Mouse (Mus musculus): ENCODE measurements around the gene Mdk. TPM values are rescaled to one million over a fixed set of nuclear protein-coding genes. Genes with fewer than 3 reads are reported as not detected.

Mdk gene
- polyA plus RNA-seq (2014; fragmentation: Nextera tagmentation; extraction: Ambion mirVana), result 1,095 and 1,130 TPM in 2 replicates

DNA sequence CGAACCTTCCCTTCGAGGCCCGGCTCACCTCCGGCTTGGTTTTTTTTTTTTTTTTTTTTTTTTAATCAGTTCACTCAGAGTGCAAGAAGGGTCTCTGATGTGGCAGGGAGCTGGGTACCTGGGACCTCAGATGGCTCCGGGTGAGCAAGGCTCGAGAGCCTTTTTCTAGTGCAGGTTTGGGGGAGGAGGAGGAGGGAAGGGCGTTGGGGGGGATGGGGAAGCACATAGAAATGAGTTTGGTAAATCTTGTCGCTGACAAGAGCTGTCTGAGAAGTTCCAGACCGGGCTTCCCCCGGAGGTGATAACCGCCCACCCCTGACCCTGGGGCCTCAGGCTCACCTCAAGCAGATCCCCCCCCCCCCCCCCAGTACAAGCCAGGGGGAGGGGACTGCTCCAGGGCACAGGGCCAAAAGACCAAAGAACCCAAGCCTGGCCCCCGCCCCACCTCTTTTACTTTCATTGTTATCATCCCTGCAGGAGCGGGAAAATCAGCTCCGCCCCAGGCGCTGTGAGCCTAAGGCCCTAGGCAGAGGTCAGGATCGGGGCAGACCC, at the start of gene Mdk:
TSS of gene Mdk (minus strand) at position 138 of the 552 bp plus-strand sequence.
- 1% methylated on average over 16 of the region's 16 CpGs for WGBS
- Histone ChIP-seq H3K9ac (ENCODE audit: low read length) (peak within 1 kb of the TSS; percentile 99), H3K4me1 (replicated peaks; ENCODE audit: control insufficient read depth, insufficient read depth, low read length) (peaks cover 22% of the 10 kb centered on the region), H3K27me3 (ENCODE audit: control insufficient read depth, insufficient read depth, low read length) (no peaks in the 10 kb centered on the region), H3K9me3 (ENCODE audit: control insufficient read depth, low read length) (no peaks in the 10 kb centered on the region), H3K36me3 (ENCODE audit: control insufficient read depth, insufficient read depth, low read length) (no peaks in the 10 kb centered on the region), H3K27ac (ENCODE audit: low read depth, low read length) (peak within 1 kb of the TSS; percentile 97), H3K4me2 (ENCODE audit: low read depth, low read length, severe bottlenecking) (peak within 1 kb of the TSS; percentile 89), H3K4me3 (ENCODE audit: low read depth, low read length) (peak within 1 kb of the TSS; percentile 81)
- DNase-seq (ENCODE audit: low spot score) (peak; percentile 84), ATAC-seq (replicated peaks; ENCODE audit: low FRiP score) (peak; percentile 16)

DNA sequence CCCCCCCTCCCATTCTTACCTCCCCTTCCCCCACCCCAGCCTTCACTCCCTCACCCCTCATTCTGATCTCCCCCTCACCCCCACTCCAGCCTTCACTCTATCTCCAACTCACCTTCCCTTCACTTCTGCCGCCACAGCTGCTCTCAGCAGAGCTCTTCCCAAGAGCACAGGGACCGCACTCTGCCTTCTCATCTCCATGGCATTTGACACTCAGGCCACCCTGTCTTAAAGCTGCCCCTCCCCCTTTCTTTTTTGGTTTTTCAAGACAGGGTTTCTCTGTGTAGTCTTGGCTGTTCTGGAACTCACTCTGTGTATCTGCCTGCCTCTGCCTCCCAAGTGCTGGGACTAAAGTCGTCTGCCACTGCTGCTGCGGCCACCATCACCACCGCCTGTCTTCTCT, 48.7 kb upstream of the Mdk start:
- peaks cover 14% of the 10 kb centered on the region for H3K27me3 ChIP-seq (ENCODE audit: control insufficient read depth, insufficient read depth, low read length)
- no peak overlapping the region for H3K9ac ChIP-seq (ENCODE audit: low read length)
- no peak overlapping the region for H3K4me2 ChIP-seq (ENCODE audit: low read depth, low read length, severe bottlenecking)
- no peaks in the 10 kb centered on the region for H3K36me3 ChIP-seq (ENCODE audit: control insufficient read depth, insufficient read depth, low read length)
- H3K4me1 ChIP-seq (replicated peaks; ENCODE audit: control insufficient read depth, insufficient read depth, low read length), result peaks cover 17% of the 10 kb centered on the region
- H3K9me3 ChIP-seq (ENCODE audit: control insufficient read depth, low read length), result no peaks in the 10 kb centered on the region
- WGBS, result 55% methylated on average over 5 of the region's 5 CpGs
- ATAC-seq (replicated peaks; ENCODE audit: low FRiP score) (no peak), DNase-seq (ENCODE audit: low spot score) (no peak)
- no peak overlapping the region for H3K27ac ChIP-seq (ENCODE audit: low read depth, low read length)
- no peak overlapping the region for H3K4me3 ChIP-seq (ENCODE audit: low read depth, low read length)

DNA sequence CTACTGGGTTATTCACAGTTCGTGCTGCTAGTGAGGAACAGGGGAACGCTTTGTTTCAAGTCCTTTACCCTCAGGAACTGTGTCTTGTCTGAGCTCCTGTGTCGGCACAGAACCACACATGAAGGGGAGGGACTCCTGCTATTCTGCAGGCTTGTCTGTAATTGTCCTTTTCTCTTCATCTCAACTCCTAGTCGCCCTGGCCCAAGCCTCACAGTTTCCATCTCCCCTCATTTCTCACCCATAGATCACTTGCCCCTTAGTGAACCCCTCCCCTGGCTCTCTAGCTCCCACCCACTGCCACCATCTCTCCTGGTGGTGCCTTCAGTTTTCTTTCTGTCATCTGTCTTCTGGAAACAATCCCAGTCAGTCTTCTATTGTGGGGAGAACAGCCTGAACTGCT, 48.1 kb upstream of the Mdk start:
- 22% methylated on average over 4 of the region's 4 CpGs for WGBS
- ATAC-seq (replicated peaks; ENCODE audit: low FRiP score) (no peak), DNase-seq (ENCODE audit: low spot score) (no peak)
- Histone ChIP-seq H3K9ac (ENCODE audit: low read length) (no peak overlapping the region), H3K4me1 (replicated peaks; ENCODE audit: control insufficient read depth, insufficient read depth, low read length) (peaks cover 15% of the 10 kb centered on the region), H3K27ac (ENCODE audit: low read depth, low read length) (no peak overlapping the region), H3K9me3 (ENCODE audit: control insufficient read depth, low read length) (no peaks in the 10 kb centered on the region), H3K36me3 (ENCODE audit: control insufficient read depth, insufficient read depth, low read length) (no peaks in the 10 kb centered on the region), H3K4me2 (ENCODE audit: low read depth, low read length, severe bottlenecking) (no peak overlapping the region), H3K4me3 (ENCODE audit: low read depth, low read length) (no peak overlapping the region), H3K27me3 (ENCODE audit: control insufficient read depth, insufficient read depth, low read length) (peaks cover 19% of the 10 kb centered on the region)

DNA sequence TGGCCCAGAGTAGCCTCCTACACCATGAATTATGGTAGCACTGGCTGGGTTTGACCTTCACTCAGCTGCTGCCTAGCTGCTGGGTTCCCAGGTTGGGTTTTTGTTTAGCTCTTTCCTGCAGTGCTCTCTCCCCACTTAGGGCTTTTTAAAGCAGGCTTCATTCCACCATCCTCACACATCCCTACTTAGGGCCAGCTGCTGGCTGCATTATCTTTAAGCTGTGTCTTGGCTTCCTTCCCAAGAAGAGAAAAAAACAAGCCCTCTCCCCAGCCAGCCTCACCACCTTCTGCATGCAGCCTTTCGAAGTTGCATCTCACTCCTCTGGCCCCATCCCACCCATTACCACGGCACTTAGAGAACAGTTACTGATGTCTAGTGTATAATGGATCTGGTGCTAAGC, 46.5 kb upstream of the Mdk start:
- H3K27me3 ChIP-seq (ENCODE audit: control insufficient read depth, insufficient read depth, low read length), result peaks cover 30% of the 10 kb centered on the region
- 30% methylated on average over 2 of the region's 2 CpGs for WGBS

DNA sequence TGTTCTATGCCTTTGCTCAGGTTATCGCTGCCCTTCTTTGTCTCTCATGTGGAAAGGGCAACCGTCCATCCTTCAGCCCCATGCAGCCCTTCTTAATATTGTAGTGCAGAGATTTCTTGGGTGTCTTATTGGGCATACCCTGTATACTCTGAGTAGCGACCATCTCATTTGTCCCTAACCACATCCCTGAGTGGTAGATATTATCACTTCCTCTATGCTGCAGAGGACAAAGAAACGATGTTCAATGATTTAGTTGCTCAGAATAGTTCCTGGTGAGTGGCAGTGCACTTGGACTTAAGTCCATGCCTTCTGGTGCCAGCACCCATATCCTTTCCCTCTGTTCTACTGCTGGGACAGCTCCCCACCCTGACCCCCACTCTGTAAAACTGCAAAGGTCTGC, 45.9 kb upstream of the Mdk start:
- Histone ChIP-seq H3K4me2 (ENCODE audit: low read depth, low read length, severe bottlenecking) (no peak overlapping the region), H3K4me1 (replicated peaks; ENCODE audit: control insufficient read depth, insufficient read depth, low read length) (peaks cover 8% of the 10 kb centered on the region; the same call in 1 of the 2 replicates), H3K9me3 (ENCODE audit: control insufficient read depth, low read length) (no peaks in the 10 kb centered on the region), H3K27me3 (ENCODE audit: control insufficient read depth, insufficient read depth, low read length) (peaks cover 30% of the 10 kb centered on the region), H3K4me3 (ENCODE audit: low read depth, low read length) (no peak overlapping the region), H3K27ac (ENCODE audit: low read depth, low read length) (no peak overlapping the region), H3K9ac (ENCODE audit: low read length) (no peak overlapping the region), H3K36me3 (ENCODE audit: control insufficient read depth, insufficient read depth, low read length) (no peaks in the 10 kb centered on the region)
- no peak for DNase-seq (ENCODE audit: low spot score)
- 80% methylated on average over 4 of the region's 4 CpGs for WGBS
- no peak for ATAC-seq (replicated peaks; ENCODE audit: low FRiP score)

More for the DNA sequence above, 46.5 kb upstream of the Mdk start:
- Histone ChIP-seq H3K4me1 (replicated peaks; ENCODE audit: control insufficient read depth, insufficient read depth, low read length) (peaks cover 8% of the 10 kb centered on the region; the same call in 1 of the 2 replicates), H3K9ac (ENCODE audit: low read length) (no peak overlapping the region), H3K9me3 (ENCODE audit: control insufficient read depth, low read length) (no peaks in the 10 kb centered on the region), H3K36me3 (ENCODE audit: control insufficient read depth, insufficient read depth, low read length) (no peaks in the 10 kb centered on the region), H3K4me3 (ENCODE audit: low read depth, low read length) (no peak overlapping the region), H3K4me2 (ENCODE audit: low read depth, low read length, severe bottlenecking) (no peak overlapping the region), H3K27ac (ENCODE audit: low read depth, low read length) (no peak overlapping the region)
- ATAC-seq (replicated peaks; ENCODE audit: low FRiP score) (no peak), DNase-seq (ENCODE audit: low spot score) (no peak)

DNA sequence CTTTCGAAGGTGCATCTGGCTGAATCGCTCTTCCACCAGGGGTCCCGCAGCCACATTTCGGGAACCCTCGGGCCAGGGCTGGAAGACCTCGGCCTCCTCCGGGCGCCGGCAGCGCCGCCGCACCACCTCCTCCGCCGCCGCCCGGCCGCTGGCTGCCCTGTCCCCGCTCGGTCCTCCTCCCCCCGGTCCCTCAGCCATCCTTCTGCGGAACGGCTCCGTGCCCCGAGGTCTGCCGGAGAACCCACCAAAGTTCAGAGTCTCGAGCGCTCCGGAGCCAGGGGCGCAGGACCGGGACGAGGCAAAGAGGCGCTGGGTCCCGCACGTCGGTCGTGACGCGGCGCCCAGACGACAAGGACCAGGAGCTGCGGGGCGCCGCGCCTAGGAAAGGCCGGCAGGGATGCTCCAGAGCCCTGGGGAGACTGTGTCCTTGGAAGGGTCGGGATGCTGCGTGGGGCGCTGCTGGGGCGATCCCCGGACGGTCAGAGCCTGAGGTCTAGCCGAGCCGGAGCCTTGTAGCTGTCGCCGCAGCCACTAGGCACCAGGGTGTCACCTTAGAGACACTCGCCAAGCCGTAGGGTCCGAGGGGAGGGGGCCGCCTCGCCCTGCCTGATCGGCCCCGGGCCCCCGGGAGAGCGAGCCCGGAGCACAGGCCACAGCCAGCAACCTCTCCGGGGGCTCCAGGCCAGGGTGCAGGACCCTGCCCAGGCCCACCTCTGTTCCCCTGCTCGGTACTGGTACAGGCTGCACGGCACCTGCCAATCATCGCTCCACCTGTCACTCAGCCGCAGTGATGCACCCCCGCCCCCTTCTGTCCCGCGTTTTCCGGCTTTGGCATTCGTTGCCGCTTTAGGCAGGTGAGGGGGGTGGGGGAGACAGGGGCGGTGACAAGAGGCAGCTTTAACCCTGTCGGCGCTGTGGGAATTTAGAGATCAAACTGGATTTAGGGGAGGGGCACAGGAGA, 43.8 kb upstream of the Mdk start, which contains the start of gene Dgkz:
TSS of gene Dgkz (minus strand) at position 284 of the 961 bp plus-strand sequence.
- peaks cover 31% of the 10 kb centered on the region for H3K27me3 ChIP-seq (ENCODE audit: control insufficient read depth, insufficient read depth, low read length)
- H3K9ac ChIP-seq (ENCODE audit: low read length), result peak within 1 kb of the TSS; percentile 49
- peak within 1 kb of the TSS; percentile 35 for H3K4me3 ChIP-seq (ENCODE audit: low read depth, low read length)
- WGBS, result 1% methylated on average over 78 of the region's 79 CpGs
- peak; percentile 55 for ATAC-seq (replicated peaks; ENCODE audit: low FRiP score)
- no peak within 1 kb of the TSS for H3K27ac ChIP-seq (ENCODE audit: low read depth, low read length)
- DNase-seq (ENCODE audit: low spot score), result peak; percentile 63
- peak within 1 kb of the TSS; percentile 64 for H3K4me2 ChIP-seq (ENCODE audit: low read depth, low read length, severe bottlenecking)
- H3K4me1 ChIP-seq (replicated peaks; ENCODE audit: control insufficient read depth, insufficient read depth, low read length), result peaks cover 14% of the 10 kb centered on the region
- no peaks in the 10 kb centered on the region for H3K36me3 ChIP-seq (ENCODE audit: control insufficient read depth, insufficient read depth, low read length)
- no peaks in the 10 kb centered on the region for H3K9me3 ChIP-seq (ENCODE audit: control insufficient read depth, low read length)

DNA sequence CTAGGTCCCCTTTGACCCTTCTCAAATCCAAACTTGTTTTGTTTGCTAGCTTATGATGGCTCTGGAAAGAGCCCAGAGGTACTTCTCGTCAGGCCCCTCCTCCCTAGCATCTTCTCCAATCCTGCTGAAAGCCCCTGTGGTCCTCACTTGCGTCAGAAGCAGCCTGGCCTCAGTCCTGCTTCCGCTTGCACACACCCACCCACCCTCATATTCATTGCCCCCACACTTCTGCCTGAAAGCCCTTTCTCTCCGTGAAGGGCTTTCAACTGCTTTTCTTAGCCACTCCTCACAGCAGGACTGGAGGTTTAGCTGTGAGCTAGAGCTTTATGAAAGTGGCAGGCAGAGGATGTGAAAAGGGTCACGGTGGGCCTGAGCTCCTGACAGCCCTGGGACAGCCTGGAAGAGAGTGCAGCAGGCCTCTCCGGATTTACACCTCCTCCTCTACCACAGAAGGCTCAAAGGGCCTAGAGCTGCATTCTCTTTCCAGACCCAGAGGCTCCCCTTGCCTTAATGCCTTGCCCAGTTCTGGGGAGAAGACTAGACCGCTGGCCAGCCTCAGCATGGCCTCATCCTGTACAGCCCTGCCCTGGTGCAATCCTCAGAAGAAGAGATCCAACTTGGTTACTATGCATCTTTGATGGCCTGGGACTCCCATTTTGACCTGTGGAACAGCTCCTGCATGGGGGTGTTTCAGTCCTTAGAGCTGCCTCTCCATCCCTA, 41.5 kb upstream of the Mdk start:
- no peaks in the 10 kb centered on the region for H3K9me3 ChIP-seq (ENCODE audit: control insufficient read depth, low read length)
- peaks cover 31% of the 10 kb centered on the region for H3K27me3 ChIP-seq (ENCODE audit: control insufficient read depth, insufficient read depth, low read length)
- 19% methylated on average over 7 of the region's 7 CpGs for WGBS
- H3K9ac ChIP-seq (ENCODE audit: low read length), result no peak overlapping the region
- peaks cover 11% of the 10 kb centered on the region for H3K4me1 ChIP-seq (replicated peaks; ENCODE audit: control insufficient read depth, insufficient read depth, low read length)
- H3K27ac ChIP-seq (ENCODE audit: low read depth, low read length), result no peak overlapping the region
- H3K4me3 ChIP-seq (ENCODE audit: low read depth, low read length), result no peak overlapping the region
- ATAC-seq (replicated peaks; ENCODE audit: low FRiP score) (no peak), DNase-seq (ENCODE audit: low spot score) (no peak)
- no peak overlapping the region for H3K4me2 ChIP-seq (ENCODE audit: low read depth, low read length, severe bottlenecking)
- no peaks in the 10 kb centered on the region for H3K36me3 ChIP-seq (ENCODE audit: control insufficient read depth, insufficient read depth, low read length)

DNA sequence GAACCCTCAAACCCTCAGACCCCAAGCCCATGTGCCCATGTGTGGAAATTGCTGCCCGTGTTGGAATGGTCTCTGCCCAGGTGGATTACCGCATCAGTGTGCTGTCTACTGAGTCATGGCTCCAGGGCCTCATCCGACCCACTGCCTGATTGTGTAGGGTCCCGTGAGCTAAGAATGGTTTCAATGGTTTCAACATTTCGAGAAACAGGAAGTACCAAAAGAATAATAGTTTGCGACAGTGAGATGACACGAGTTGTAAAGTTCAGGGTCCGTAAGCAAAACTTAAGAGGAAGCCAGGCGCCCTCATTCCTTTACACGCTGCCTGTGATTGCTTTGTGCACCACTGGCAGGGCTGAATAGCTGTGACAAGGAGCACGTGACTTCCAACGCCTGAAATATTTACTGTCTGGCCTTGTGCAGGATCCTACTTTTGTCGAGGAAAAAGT, 40.0 kb upstream of the Mdk start:
- no peak overlapping the region for H3K4me3 ChIP-seq (ENCODE audit: low read depth, low read length)
- no peak overlapping the region for H3K27ac ChIP-seq (ENCODE audit: low read depth, low read length)
- H3K9ac ChIP-seq (ENCODE audit: low read length), result no peak overlapping the region
- WGBS, result 46% methylated on average over 13 of the region's 13 CpGs
- H3K4me1 ChIP-seq (replicated peaks; ENCODE audit: control insufficient read depth, insufficient read depth, low read length), result peaks cover 11% of the 10 kb centered on the region
- H3K4me2 ChIP-seq (ENCODE audit: low read depth, low read length, severe bottlenecking), result no peak overlapping the region
- ATAC-seq (replicated peaks; ENCODE audit: low FRiP score), result 0 out of 2 replicates have a peak, but pooled peaks have one; percentile 2
- no peak for DNase-seq (ENCODE audit: low spot score)
- H3K36me3 ChIP-seq (ENCODE audit: control insufficient read depth, insufficient read depth, low read length), result no peaks in the 10 kb centered on the region
- H3K27me3 ChIP-seq (ENCODE audit: control insufficient read depth, insufficient read depth, low read length), result peaks cover 26% of the 10 kb centered on the region
- H3K9me3 ChIP-seq (ENCODE audit: control insufficient read depth, low read length), result no peaks in the 10 kb centered on the region
